Mouse (Mus musculus): ENCODE measurements around the gene Slc22a3. TPM values are rescaled to one million over a fixed set of nuclear protein-coding genes. Genes with fewer than 3 reads are reported as not detected.

The Slc22a3 gene
- polyA plus RNA-seq, 1 experiment = not detected

DNA sequence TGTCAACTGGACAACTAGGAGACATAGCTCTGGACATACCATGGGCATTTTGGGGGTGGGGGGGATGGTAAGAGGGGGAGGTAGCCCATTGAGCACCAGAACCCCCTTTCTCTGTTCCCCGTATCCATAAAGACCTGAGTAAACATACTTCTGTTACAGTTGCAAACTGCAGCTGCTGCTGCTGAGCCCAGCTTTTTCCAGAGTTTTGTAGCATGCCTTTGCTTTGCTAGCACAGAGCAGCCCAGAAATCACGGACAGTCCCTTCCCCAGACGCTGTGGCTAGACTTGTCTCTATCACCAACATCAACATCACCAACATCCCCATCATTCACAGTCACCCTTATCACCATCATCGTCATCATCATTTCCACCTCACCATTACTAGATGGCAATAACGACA is 91.8 kb downstream of the Slc22a3 start:
- no peak overlapping the region for H3K27ac ChIP-seq (ENCODE audit: insufficient read depth, low read length)
- no peaks in the 10 kb centered on the region for H3K4me1 ChIP-seq (ENCODE audit: control insufficient read depth, insufficient read depth, low read length)
- TF ChIP-seq CTCF (IDR thresholded peaks at IDR 0.05; ENCODE audit: borderline replicate concordance, insufficient read depth, low read length) (no peak), POLR2A (IDR thresholded peaks at IDR 0.05; ENCODE audit: low read depth, low read length) (no peak)
- H3K4me3 ChIP-seq (ENCODE audit: insufficient read depth, low read length) = no peak overlapping the region

DNA sequence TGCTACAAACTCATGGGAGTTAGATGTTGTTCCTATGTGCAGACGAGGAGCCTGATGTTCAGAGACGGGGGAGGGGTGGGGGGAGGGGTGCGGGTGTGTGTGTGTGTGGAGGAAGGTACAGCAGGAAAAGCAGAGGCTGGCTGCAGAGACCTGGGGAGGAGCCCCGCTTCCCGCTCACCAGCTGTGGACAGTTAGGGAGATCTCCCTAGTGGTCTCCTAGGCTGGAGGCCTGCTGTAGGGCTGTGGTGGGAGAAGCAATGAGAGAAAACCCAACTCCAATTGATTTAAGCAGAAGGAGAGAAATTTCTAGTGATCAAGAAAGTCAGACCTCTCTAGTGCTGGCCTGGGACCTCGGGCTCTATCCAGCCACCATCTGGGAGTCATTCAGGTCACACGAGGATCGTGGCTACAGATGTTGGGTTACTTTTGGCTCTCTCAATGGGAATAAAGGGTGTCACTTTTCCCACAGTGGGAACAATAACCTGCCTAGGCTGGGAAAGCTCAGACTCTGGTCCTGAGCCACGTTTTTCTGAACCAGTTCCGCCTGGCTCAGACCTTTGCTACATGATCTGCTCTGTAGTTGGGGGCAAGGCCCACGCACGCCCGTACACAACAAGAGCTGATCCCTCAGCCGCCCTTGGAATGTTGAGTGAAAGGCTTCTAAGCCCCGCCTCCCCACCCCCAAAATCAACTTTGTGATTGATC is 92.3 kb downstream of the Slc22a3 start:
- Histone ChIP-seq H3K4me3 (ENCODE audit: insufficient read depth, low read length) (no peak overlapping the region), H3K4me1 (ENCODE audit: control insufficient read depth, insufficient read depth, low read length) (no peaks in the 10 kb centered on the region), H3K27ac (ENCODE audit: insufficient read depth, low read length) (no peak overlapping the region)
- no peak for TF ChIP-seq CTCF (IDR thresholded peaks at IDR 0.05; ENCODE audit: borderline replicate concordance, insufficient read depth, low read length)
- TF ChIP-seq POLR2A (IDR thresholded peaks at IDR 0.05; ENCODE audit: low read depth, low read length) = no peak

DNA sequence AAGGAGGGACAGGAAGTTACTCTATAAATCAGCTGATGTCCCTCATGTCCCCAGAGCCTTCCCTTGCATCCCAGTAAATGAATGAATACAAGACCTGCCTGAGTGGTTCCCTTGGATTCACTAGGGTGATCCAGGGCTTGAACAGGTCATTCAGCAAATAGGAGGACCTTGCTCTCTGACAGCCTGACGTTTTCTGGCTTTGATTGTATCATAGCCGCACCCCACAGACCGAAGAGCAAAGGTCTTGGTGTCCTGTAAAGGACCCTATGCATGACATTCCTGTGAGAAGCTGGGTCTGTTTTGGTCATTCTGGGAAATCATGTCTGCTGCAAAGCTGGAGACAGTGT is 94.6 kb downstream of the Slc22a3 start:
- Histone ChIP-seq H3K4me1 (ENCODE audit: control insufficient read depth, insufficient read depth, low read length) (no peaks in the 10 kb centered on the region), H3K4me3 (ENCODE audit: insufficient read depth, low read length) (no peak overlapping the region), H3K27ac (ENCODE audit: insufficient read depth, low read length) (no peak overlapping the region)
- TF ChIP-seq CTCF (IDR thresholded peaks at IDR 0.05; ENCODE audit: borderline replicate concordance, insufficient read depth, low read length) (no peak), POLR2A (IDR thresholded peaks at IDR 0.05; ENCODE audit: low read depth, low read length) (no peak)

DNA sequence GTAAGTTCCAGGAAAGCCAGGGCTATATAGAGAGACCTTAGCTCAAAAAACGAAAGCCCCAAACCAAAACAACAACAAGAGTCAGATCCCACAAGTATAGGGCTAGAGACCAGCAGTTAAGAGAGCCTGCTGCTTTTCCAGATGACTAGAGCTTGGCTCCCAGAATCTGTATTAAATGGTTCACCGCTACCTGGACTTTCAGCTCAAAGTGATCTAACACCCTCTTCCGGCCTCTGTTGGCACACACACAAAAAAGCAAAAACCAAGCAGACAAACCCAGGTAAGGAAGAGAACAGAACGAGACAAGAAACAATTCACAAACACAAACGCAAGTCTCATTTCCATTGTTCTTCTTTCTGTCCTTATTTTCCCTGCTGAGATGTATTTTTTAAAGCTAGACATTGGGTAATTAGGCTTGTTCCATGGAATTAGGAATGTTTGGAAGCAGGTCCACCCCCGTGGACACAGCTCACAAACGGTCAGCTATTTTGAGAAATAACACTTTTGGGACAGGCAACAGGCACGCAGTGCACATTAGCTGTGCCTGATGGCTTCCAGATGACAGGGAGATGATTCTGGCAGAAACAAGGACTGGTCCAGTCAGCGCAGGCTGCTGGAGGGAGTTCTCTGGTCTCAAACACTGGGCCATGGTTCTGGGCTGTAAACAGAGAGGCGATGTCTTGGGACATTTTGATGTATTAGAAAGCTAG is 95.2 kb downstream of the Slc22a3 start:
- Histone ChIP-seq H3K4me3 (ENCODE audit: insufficient read depth, low read length) (no peak overlapping the region), H3K27ac (ENCODE audit: insufficient read depth, low read length) (no peak overlapping the region), H3K4me1 (ENCODE audit: control insufficient read depth, insufficient read depth, low read length) (no peaks in the 10 kb centered on the region)
- TF ChIP-seq POLR2A (IDR thresholded peaks at IDR 0.05; ENCODE audit: low read depth, low read length) (no peak), CTCF (IDR thresholded peaks at IDR 0.05; ENCODE audit: borderline replicate concordance, insufficient read depth, low read length) (no peak)

DNA sequence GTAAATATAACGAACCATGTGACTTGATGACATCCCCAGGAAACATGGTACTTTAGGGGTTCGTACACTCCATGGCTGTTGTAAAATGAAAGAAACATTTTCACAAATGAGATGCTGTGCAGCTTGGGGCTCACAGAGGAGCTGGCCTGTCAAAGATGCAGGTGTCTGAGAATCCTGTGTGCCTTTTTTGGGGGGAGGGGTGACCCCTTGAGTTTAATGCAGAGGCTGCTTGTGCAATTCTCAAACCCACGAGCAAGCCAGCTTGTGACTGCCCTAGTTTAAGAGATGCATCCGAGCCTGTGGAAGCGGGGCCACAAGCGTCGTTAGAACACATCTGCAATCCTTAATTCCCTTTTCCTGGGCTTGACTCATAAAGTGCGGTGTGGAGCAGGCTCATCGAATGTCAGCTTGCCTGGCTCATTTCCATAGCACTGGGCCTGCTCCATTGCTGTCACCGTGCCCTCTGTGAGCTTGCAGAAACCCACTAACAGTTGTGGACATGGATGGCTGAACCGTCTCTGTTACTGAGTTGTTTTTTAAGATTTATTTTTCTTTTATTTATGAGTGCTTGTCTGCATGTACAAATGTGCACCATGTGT is 98.1 kb downstream of the Slc22a3 start:
- Histone ChIP-seq H3K4me1 (ENCODE audit: control insufficient read depth, insufficient read depth, low read length) (no peaks in the 10 kb centered on the region), H3K4me3 (ENCODE audit: insufficient read depth, low read length) (no peak overlapping the region), H3K27ac (ENCODE audit: insufficient read depth, low read length) (no peak overlapping the region)
- no peak for TF ChIP-seq POLR2A (IDR thresholded peaks at IDR 0.05; ENCODE audit: low read depth, low read length)
- TF ChIP-seq CTCF (IDR thresholded peaks at IDR 0.05; ENCODE audit: borderline replicate concordance, insufficient read depth, low read length) = no peak

DNA sequence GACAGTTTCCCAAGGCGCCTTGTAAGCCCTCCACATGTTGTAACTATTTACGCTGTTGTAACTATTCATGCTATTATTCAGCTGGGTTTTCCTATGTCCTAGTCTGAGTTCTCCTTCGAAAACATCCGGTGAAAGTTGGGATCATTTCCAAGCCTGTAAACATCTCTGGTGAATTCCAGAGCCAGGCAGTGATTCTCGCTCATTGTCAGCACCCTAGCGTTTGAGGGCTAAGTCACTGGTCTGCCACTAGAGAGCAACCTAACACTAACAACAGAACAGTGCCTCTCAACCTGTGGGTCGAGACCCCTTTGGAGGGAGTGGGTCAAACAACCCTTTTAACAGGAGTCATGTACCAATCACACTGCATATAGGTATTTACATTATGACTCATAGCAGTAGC is 104.1 kb downstream of the Slc22a3 start:
- TF ChIP-seq POLR2A (IDR thresholded peaks at IDR 0.05; ENCODE audit: low read depth, low read length) (no peak), CTCF (IDR thresholded peaks at IDR 0.05; ENCODE audit: borderline replicate concordance, insufficient read depth, low read length) (no peak)
- Histone ChIP-seq H3K4me3 (ENCODE audit: insufficient read depth, low read length) (no peak overlapping the region), H3K27ac (ENCODE audit: insufficient read depth, low read length) (no peak overlapping the region), H3K4me1 (ENCODE audit: control insufficient read depth, insufficient read depth, low read length) (no peaks in the 10 kb centered on the region)

DNA sequence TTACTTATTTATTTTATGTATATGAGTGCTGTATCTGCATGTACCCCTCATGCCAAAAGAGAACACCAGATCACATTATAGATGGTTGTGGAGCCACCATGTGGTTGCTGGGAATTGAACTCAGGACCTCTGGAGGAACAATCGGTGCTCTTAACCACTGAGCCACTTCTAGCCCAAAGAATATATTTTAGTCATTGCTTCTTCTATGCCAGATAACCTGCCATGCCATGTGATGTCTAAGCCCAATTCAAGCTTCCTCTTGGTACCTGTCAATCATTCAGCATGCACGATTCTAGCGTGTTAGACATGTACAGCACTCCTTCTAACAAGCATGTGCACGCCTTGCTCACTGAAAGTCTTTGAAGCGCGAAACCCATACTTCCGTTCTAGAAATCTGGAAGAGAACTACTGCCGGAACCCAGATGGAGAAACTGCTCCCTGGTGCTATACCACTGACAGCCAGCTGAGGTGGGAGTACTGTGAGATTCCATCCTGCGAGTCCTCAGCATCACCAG is 111.3 kb downstream of the Slc22a3 start:
- H3K4me3 ChIP-seq (ENCODE audit: insufficient read depth, low read length) = no peak overlapping the region
- no peaks in the 10 kb centered on the region for H3K4me1 ChIP-seq (ENCODE audit: control insufficient read depth, insufficient read depth, low read length)
- H3K27ac ChIP-seq (ENCODE audit: insufficient read depth, low read length) = no peak overlapping the region
- TF ChIP-seq CTCF (IDR thresholded peaks at IDR 0.05; ENCODE audit: borderline replicate concordance, insufficient read depth, low read length) (no peak), POLR2A (IDR thresholded peaks at IDR 0.05; ENCODE audit: low read depth, low read length) (no peak)

DNA sequence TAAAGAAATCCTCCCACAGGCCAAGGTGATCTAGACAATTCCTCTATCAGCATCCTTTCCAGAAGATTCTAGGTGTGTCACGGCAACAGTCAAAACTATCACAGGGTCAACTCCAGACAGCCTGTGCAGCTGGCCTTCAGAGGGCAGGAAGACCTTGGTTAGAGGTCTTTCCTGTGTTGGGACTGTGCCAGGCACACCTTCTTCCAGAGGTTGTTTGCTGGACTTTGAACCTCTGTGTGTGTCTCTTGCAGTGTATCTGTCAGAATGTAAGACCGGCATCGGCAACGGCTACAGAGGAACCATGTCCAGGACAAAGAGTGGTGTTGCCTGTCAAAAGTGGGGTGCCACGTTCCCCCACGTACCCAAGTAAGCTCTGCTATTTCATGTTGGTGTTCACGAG is 119.3 kb downstream of the Slc22a3 start:
- Histone ChIP-seq H3K4me3 (ENCODE audit: insufficient read depth, low read length) (no peak overlapping the region), H3K27ac (ENCODE audit: insufficient read depth, low read length) (no peak overlapping the region), H3K4me1 (ENCODE audit: control insufficient read depth, insufficient read depth, low read length) (no peaks in the 10 kb centered on the region)
- TF ChIP-seq POLR2A (IDR thresholded peaks at IDR 0.05; ENCODE audit: low read depth, low read length) (no peak), CTCF (IDR thresholded peaks at IDR 0.05; ENCODE audit: borderline replicate concordance, insufficient read depth, low read length) (no peak)

DNA sequence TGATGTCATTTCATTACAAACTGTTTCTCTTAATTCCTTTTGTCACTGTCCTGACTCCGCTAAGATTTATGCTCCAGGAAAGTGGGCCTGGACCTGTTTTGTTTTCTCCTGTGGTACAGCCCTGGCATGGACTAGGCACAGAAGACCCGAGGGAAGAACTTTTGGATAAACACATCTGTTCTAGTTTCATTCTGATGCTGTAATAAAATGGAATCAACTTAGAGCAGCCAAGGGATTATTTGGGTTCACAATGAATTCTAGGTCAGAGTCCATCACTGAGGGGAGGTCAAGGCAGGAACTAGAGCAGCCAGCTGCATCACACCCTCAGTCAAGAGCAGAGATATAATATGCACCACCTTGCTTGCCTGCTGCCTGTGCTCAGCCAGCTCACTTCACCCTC is 119.7 kb downstream of the Slc22a3 start:
- Histone ChIP-seq H3K27ac (ENCODE audit: insufficient read depth, low read length) (no peak overlapping the region), H3K4me3 (ENCODE audit: insufficient read depth, low read length) (no peak overlapping the region), H3K4me1 (ENCODE audit: control insufficient read depth, insufficient read depth, low read length) (no peaks in the 10 kb centered on the region)
- no peak for TF ChIP-seq POLR2A (IDR thresholded peaks at IDR 0.05; ENCODE audit: low read depth, low read length)
- TF ChIP-seq CTCF (IDR thresholded peaks at IDR 0.05; ENCODE audit: borderline replicate concordance, insufficient read depth, low read length) = no peak
